Mouse (Mus musculus) urinary bladder, adult 2 months (tissue): ENCODE results near the gene Usp24. TPM values are rescaled to one million over a fixed set of nuclear protein-coding genes. Genes with fewer than 3 reads are reported as not detected.

ENCODE experiments used
- DNase-seq: peaks from one replicate; pipeline ENCODE4 v3.0.0; 2022; ENCODE audit warnings: low spot score
- polyA plus RNA-seq: library from polyadenylated mRNA; depleted of rRNA; stranded (reverse); fragments of >200 nt; gene quantifications from 2 replicates; pipeline ENCODE4 v1.2.3, GENCODE M21; 2012

Gene Usp24
- polyA plus RNA-seq, 1 experiment, result 9.9 TPM

DNA sequence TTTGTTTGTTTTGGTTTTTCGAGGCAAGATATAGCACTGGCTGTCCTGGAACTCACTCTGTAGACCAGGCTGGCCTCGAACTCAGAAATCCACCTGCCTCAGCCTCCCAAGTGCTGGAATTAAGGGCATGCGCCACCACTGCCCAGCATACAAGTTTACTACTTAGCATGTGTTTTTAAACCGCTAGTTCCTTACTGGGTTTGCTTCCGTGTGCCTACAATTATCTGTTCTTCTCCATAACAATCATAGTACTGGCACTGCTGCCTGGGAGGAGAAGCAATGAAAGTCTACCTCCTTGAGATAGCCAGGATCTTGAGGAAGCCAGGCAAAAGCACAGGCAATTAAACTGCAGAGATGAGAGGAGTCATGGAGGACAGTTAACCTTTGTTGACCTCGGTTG lies 112.6 kb downstream of the Usp24 start:
- no peak for DNase-seq

DNA sequence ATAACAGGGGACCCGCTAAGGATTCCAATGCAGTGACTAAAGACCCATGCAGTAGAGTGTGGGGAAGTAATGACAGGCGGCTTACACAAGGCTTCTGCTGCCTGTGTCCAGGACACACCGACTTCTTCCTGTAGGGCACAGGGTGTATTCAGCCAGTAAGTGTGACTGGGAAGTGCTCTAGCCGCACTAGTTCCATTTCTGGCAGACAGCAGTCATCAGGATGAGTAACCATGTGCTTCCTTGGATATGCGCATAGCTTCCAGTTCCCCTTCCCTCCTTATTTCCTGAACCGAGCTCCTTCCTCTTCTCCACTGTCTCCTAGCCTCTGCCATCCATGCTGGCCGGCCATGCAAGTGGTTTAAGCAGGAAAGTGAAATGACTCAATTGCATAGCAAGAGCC lies 113.1 kb downstream of the Usp24 start:
- DNase-seq, result no peak

DNA sequence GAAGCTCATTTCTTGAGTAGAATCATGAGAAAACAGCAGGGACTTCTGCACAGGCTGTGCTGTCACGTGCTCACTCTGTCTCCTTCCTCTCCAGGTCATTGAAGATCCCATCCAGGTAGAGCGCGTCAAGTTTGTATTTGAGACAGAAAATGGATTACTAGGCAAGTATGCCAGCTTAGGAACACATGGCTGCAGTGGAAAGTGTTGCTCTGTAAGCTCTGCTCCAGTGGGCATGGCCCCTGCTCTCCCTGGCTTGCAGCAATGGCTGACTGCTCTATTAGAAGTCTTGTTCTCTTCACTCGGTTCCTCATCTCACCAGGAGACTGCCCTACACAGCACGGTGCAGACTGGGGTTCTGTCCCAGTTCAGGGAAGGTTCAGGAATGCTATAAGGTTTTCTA lies 114.4 kb downstream of the Usp24 start:
- DNase-seq, result no peak

DNA sequence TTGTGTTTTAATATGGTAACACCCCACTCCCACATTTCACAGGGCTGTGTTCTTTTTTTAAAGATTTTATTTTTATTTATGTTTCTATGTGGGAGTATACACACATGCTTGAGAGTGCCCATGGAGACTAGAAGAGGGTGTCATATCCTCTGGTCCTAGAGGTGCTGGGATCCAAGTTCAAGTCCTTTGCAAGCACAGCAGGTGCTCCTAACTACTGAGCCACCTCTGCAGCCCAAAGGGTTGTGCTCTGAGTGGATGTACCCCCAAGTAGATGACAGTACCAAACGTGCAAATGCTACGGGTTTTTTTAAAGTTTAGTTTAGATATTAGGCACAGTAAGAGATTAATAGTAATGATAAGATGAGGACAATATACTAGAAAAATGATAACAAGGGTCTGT lies 119.4 kb downstream of the Usp24 start:
- DNase-seq, result no peak

DNA sequence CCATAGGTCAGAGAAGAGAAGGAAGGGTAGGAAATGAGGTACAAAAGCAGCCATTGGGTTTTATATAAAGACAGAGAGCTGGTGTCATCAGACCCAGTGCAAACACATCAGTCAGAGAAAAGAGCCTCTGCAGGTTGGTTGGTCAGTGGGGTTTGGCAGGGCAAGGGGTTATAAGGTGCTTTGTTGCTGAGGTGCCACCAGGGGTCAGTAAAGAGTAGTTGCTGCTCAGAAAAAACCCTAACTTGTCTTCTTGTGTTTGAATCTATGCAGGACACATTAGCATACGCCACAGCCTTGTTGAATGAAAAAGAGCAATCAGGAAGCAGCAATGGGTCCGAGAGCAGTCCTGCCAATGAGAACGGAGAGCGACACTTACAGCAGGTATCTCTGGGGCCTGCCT lies 120.5 kb downstream of the Usp24 start:
- no peak for DNase-seq

DNA sequence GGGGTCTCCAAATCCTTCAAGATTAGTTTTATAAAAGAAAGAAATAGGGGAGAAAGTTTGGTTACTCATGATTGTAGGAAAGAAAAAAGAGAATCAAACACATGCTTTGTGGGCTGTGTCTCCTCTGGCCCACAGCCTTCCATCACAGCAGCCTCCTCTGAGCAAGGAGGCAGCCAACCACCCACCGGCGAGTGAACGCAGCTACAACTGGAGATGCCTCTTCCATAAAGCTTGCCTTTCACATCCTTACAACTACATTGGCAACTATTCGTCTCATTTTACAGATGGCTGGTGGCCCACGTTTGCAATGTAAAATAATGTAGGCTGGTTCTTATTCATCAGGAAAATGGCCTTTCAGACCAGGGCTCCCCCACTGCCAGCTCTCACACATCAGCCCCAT lies 121.2 kb downstream of the Usp24 start:
- no peak for DNase-seq

DNA sequence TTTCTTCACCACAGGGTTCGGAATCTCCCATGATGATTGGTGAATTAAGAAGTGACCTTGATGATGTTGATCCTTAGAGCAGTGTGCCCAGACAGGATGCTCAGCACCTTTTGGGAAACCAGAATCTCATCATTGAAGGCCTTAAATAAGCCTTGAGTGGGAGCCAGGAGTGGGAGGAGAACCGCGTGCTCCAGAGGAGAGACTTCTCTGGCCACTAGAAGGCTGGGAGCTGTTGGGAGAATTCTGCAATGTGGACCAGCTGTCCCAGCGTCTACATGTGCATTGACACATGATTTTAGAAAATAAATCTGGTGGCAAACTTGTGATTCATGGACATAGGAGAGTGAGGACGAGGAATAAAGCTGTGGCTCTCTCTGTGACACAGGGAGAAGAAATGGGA lies 122.8 kb downstream of the Usp24 start:
- DNase-seq, result no peak

DNA sequence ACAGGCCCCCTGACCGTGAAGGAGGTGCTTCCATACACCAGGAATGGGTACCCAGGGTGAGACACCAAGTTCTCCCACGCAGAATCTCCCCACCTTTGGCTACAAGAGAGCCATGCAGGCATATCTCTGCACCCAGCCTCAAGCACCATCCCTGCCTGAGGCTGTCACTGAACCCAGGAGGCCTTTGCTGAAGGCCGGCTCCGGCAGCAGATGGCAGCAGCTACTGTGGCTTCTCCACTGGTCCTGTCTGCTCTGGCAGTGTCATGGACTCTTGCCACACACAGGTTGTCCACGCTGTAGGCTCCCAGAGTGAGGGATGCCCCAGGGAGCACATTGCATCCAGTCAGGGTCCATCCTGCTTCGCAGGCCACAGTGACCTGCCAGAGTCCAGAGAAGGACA lies 127.2 kb downstream of the Usp24 start:
- DNase-seq, result no peak

DNA sequence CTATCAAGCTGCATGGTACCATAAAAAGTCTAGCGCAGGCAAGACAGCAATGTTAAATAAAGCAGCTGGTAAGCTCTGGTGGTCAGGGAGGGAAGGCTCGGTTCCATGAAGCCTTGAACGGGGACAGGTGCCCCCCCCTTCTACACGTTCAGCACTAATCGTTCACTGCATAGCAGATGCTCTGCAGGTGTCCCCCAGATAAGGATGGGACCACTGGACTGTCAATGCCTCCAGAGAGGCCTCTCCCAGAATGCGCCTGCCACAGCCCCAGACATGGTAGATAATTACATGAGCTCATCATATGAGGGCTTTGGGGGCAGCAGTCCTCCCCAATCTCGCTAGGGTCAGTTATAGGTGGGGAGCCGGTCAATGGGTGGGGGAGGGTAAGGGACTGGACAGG lies 133.3 kb downstream of the Usp24 start:
- no peak for DNase-seq

DNA sequence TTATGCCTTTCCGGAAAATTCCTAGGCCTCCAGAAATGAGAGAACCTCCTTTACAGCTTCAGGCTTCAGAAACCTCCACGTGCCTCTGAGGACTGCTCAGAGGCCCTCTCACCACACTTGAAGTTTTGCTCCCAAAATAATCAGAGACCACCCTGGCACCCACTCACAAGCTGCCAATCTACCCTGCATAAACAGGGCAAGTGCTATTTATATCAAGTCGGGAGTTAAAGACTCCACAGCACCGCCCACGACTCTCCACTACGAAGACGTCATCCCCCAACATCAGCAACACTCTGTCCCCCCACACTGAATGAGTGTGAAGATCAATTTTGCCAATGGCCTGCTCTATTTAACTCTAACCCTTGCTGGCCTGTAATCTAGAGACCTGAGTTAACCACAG lies 136.4 kb downstream of the Usp24 start:
- DNase-seq, result no peak

DNA sequence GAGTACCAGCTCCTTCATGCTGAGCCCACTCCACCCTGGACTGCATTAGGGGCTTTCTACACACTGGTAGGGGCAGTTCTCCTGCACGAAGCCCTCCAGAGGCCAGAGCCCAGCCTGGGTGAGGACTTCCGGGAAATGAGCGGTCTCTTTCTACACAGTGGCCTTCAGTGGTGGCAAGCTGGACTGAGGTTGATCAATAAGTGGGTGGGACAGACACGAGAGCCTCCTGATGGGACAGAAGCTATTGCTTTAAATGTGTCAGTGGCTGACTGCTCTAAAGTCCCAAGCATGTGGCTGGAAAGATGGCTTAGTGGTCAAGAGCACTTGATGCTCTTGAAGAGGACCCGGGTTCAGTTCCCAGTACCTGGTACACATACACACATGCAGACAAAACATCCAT lies 137.1 kb downstream of the Usp24 start:
- DNase-seq, result no peak

DNA sequence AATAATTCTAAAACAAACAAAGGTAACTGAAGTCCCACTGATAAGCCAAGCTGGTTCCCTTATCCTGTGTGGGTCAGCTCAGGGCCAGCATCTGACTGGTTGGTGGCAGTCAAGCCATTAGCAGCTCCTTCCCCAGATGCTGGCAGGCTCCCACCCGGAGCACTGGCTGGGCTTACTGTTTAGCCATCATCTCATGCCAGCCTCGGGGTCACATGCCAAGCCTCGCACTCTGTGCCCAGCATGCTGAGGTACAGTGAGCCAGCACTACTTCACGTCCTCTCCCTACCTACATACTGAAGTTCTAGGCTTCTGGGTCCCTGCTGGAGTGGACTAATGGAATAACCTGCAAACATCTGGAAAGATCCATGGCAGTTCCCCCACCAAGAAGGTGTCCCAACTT lies 137.5 kb downstream of the Usp24 start:
- no peak for DNase-seq

DNA sequence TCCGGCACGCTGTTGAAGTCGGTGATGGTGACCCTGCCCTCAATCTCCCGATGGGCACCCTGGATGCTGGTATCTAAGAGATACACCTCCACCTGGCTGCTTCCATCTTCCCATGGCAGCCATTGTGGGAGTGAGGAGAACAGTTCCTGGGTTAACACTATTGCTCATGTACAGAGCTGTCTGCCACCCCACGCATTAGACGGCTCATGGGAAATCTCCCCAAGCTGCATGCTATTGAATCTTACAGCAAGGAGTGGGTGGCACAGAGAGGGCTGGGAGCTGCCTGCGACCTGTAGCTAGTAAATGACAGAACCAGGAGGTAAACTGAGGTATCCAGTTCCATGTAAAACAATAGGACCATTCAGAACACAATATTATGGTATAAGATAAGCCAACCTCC lies 138.5 kb downstream of the Usp24 start:
- no peak for DNase-seq

DNA sequence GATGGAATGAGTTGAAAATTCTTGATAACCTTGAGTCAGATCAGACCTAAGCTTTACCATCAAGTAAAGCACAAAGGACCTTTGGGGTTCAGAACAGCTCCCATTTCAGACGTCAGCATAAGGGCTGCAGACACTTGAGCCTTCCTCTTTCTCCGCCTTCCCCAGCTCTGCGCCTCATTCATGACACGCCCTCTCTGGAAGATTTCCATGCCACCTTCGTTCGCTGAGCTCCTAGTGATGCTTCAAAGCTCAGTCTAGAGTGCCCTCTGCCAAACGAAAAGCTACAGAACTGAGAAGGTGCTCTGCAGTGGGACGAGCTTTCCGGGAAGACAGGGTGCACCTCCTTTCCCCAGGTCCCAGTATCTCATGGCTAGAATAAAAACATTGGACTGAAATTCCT lies 146.0 kb downstream of the Usp24 start:
- no peak for DNase-seq

DNA sequence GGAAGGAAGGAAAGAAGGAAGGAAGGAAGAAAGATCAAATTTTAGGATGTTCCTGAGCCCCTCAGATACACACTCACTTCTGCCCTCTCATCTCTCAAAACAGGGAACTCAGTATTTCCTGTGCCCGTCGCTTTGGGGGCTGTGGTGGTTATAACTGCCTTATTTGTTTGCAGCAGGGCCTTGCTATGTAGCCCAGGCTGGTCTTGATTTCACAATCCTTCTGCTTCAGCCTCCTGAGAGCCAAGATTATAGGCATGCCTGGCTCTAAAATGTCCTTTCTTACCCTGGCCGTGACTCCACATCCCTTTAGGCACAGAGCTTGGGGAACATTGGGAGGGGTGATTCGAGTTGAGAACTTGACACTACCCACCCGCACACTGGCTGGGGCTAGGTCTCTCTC lies 146.5 kb downstream of the Usp24 start:
- DNase-seq, result no peak

DNA sequence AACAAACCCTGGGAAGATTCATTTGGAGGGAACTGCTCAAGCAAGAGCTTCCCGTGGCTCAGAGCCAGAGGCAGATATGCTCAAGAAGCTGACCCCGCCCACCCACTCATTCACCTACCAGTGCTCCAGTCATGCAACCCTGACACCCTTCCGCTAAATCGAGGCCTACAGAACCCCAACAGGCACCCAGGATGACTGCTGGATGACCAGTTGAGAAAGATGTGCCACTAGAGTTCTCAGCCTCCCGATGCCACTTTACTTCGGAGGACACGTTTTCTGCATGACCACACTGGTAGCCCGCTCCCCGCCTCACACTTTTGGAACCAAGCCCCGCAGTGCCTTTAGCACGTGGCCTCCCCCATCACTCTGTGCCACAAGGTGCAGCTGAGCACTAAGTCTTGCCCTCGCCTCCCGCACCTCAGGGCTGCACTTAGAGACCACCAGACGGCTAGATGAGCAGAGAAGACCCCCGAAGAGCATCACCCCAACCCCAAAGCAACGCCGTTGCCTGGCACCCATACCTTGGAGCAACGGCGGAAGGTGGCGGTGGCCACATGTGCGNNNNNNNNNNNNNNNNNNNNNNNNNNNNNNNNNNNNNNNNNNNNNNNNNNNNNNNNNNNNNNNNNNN lies 147.3 kb downstream of the Usp24 start:
- no peak for DNase-seq

DNA sequence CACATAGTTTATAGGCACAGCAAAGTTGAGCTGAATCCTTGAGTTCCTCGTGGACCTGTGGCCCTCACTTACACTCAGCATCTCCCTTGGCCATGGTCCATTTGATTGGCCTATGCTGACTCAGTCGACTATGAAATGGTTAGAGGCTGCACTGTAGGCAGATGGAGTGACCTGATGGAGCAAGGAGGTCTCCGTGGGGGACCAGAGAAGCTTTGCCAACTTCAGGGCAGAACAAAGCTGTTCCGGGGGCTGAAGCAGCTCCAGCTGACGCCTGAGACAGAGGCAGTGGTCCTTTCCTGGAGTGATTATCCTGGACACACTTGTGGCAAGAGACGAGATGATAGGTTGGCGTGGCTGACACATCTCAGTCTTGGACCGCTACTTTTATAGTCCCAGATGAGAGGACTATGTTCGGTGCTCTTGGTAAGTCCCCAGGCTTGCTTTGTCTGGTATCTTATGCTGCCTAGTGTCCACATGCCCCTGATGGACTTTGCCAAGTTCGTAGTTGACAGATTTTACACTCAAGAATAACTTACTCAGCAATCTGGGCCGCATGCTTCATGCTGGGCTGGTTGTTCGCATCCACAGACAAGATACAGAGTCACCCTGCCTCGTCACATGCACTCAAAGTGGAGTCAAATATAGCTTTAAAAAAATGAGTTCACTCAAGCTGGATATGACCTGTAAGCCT lies 151.6 kb downstream of the Usp24 start:
- DNase-seq, result no peak

DNA sequence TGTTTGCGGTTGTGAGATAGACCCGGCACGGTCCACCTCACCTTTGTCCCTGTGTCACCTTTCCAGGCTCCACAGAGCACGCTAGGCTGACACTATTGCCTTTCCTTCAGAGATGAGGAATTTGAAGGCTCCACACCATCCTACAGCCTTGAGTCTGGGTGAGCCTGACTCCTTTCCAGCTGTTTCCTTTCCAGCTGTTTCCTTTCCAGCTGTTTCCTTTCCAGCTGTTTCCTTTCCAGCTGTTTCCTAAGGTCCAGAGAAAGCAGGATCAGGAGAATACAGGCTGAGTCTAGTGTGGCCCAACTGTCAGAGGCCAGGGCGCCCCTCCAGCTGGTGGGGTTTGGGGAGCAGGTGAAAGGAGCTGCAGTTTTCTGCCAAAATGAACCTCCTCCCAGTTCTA lies 154.9 kb downstream of the Usp24 start:
- no peak for DNase-seq

DNA sequence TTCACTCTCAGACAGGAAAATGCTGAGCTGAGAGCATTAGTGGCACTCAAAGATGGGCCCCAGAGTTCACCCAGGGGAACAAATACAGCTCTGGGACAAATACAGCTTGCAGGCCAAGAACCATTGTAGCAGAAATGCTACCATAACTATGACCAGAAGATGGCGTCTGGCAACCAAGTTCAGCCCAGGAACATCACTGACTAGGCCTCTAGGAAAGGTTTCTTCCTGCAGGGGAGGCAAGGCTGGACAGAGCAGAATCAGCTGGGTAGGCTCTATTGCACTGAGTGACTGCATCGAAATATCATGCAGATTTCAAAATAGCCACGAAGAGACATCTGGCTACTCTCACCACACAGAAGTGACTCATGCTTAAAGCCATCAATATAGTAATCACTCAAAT lies 156.3 kb downstream of the Usp24 start:
- DNase-seq, result no peak

DNA sequence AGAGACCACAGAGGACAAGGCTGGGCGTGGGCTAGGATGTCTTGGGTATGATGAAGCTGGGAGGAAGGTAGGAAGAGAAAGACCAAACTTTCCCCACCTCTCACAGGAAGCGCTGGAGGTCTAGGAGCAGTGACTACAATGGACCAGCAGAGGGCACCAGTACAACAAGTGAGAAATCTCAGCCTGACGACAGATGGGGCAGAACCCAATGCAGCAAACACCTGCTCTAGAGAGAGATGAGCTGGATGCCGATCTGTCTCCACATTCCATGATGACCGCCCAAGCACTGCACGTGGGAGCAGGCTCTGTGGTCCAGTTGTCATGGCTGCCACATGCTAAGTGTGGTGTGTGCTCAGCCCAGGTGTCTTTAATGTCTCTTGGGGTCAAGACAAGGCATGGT lies 158.2 kb downstream of the Usp24 start:
- no peak for DNase-seq

DNA sequence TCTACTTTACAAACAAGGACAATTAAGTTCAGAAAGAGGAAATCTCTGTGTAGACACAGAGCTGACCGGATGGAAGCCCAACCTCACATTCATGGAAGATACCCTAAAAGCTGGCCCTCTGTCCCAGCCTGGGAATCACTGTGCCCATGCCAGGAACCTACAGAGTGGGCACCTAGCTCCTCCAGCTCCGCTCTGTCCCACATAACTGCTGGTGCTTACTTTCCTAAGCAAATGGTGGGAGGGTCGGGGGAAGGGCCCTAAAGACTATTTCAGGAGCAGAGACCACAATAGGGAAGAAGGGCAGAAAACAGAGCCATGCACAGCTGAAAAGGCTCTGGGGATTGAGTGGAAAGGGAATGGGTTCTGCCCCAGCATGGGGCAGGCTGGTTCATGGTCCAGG lies 164.5 kb downstream of the Usp24 start:
- no peak for DNase-seq

DNA sequence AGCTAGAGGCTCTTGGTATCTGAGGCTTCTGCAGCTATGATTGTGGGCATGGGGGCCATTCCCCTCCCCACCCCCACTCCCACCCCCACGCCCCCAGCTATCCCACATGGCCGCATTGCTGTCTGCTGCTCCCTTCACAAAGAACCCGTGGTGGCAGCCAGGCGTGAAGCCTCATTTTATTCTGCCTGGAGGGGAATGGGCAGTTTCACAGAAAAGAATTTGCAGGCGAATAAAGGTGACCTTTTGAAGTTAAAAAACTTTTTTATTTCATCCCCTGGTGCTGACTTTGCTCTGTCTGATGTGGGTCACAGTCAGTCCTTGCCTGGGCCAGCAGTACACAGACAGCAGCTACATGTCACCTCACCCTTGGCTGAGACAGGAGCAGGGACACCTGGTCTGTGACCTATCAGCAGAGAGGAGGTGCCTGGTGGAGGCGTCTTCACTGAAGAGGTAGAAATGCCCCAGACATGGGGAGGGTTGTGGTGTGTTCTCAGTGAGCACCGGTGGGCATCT lies 167.3 kb downstream of the Usp24 start:
- no peak for DNase-seq

DNA sequence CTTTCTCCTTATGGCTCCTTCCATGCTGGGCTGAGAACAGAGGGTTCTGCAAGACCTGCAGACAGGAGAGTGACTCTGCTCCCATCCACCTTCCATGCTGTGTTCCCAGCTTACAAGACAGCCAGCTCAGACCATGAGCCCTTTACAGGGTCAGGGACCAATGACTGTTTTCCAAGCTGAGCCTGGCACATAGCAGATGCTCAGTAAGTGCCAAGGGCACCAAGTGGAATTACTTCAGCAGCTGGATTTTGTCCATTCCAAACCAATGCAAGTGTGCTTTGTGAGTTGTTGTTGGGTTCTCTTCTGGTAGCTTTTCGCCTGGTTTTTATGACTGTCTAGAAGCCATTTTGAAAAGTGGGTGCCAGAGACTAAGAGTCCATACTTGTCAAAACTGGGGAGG lies 167.8 kb downstream of the Usp24 start:
- no peak for DNase-seq

DNA sequence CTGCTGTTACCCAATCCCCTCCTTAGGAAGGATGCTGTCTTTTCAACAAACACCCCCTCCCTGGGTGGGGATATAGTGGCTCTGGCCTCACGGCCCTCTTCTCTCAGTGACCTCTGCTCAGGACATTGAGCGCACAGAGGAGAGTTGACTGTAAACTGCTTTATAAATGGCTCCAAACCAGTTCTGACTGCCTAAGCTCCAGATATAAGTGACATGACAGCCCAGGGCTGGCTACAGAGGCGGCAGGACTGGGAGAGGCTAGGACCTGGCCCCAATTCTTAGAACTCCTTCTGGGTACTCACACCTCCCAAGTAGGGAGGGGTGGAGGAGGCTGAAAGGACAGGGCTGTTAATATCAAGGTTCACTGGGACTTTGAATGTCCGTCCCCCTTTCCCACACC lies 174.6 kb downstream of the Usp24 start:
- no peak for DNase-seq
